Mouse (Mus musculus) olfactory bulb, adult 2 months (tissue): Measurements from ENCODE around the gene Mrps27.

Source experiments
- CTCF ChIP-seq: fragments of 200-500 bp; IDR thresholded peaks from 2 replicates; pipeline ENCODE4 v1.5.1; 2012; ENCODE audit warnings: low read depth, mild to moderate bottlenecking, low read length, moderate library complexity; ENCODE audit not compliant: insufficient read depth
- POLR2A ChIP-seq: fragments of 200-500 bp; IDR thresholded peaks from 2 replicates; pipeline ENCODE4 v1.6.1; 2012; ENCODE audit warnings: mild to moderate bottlenecking, low read depth, low read length, moderate library complexity; ENCODE audit not compliant: insufficient read depth

- TF ChIP-seq POLR2A (no peak), CTCF (no peak)
Measured at GRCm38 (mm10) chr13:99386341-99386740, 41.8 kb downstream of the Mrps27 start.
